Mouse (Mus musculus) layer of hippocampus, adult 2 months (tissue): ENCODE data around the gene Vps8. TPM values are rescaled to one million over a fixed set of nuclear protein-coding genes. Genes with fewer than 3 reads are reported as not detected.

ENCODE experiments used
- DNase-seq, 2 experiments: peaks; one replicate each; pipeline ENCODE4 v3.0.0; 2022; ENCODE audit warnings: low spot score in 2 of 2
- H3K27ac ChIP-seq: fragments of 200-600 bp; 2 replicates; pipeline ENCODE4 v1.8.1; 2022
- H3K4me3 ChIP-seq: fragments of 200-600 bp; 2 replicates; pipeline ENCODE4 v1.8.1; 2022; ENCODE audit warnings: mild to moderate bottlenecking
- CTCF ChIP-seq: fragments of 200-600 bp; conservative IDR thresholded peaks from 2 replicates; pipeline ENCODE4 v1.8.1; 2022; ENCODE audit warnings: antibody characterized with exemption, mild to moderate bottlenecking, moderate library complexity
- total RNA-seq, 2 experiments: library from RNA; stranded (reverse); gene quantifications; 2 replicates each; pipeline ENCODE4 v1.2.3; 2021

Gene Vps8
- total RNA-seq, 2 experiments from 2014 or later: 55.1 to 55.9 TPM

- no peak overlapping the region for H3K27ac ChIP-seq
- no peak for DNase-seq
- no peak overlapping the region for H3K4me3 ChIP-seq
- TF ChIP-seq CTCF: no peak
Observed at GRCm38 (mm10) chr16:21499656-21500055, 76.7 kb downstream of the Vps8 start.

GRCm38 (mm10) chr16:21518833-21519232 lies 95.9 kb downstream of the Vps8 start:
- Histone ChIP-seq H3K27ac (no peak overlapping the region), H3K4me3 (no peak overlapping the region)
- TF ChIP-seq CTCF: no peak
- no peak for DNase-seq

- H3K27ac ChIP-seq: peak overlapping the region; percentile 63
- no peak overlapping the region for H3K4me3 ChIP-seq
- no peak for TF ChIP-seq CTCF
- no peak for DNase-seq
Observed at GRCm38 (mm10) chr16:21519785-21520184, 96.9 kb downstream of the Vps8 start.

- no peak for TF ChIP-seq CTCF
- peak in 1 of 2 experiments; percentile 29 for DNase-seq
- no peak overlapping the region for H3K4me3 ChIP-seq
- H3K27ac ChIP-seq: no peak overlapping the region
Observed at GRCm38 (mm10) chr16:21523738-21524137, 100.8 kb downstream of the Vps8 start.

DNA sequence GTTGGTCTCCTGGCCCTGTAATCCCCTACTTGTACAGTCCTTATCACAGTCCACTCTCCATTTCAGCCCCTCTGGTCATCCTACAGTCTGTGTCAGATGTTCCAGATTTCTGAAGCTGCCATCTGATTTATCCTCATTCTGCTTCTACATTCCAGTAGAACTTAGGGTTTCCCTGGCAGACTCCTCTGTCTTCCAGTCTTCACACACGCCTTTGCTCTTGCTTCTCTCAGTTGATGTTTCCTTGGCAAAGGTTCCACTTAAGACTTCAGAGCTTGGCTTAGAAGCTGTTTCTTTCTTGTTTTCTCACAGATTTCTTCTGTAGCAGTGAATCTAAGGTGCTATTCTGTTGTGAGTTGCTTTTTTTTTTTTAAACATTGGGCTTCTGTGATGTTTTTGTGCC lies 102.5 kb downstream of the Vps8 start:
- no peak overlapping the region for H3K4me3 ChIP-seq
- TF ChIP-seq CTCF: no peak
- no peak for DNase-seq
- no peak overlapping the region for H3K27ac ChIP-seq

- Histone ChIP-seq H3K27ac (no peak overlapping the region), H3K4me3 (no peak overlapping the region)
- no peak for DNase-seq
- TF ChIP-seq CTCF: no peak
Observed at GRCm38 (mm10) chr16:21527271-21528007, 104.5 kb downstream of the Vps8 start.

DNA sequence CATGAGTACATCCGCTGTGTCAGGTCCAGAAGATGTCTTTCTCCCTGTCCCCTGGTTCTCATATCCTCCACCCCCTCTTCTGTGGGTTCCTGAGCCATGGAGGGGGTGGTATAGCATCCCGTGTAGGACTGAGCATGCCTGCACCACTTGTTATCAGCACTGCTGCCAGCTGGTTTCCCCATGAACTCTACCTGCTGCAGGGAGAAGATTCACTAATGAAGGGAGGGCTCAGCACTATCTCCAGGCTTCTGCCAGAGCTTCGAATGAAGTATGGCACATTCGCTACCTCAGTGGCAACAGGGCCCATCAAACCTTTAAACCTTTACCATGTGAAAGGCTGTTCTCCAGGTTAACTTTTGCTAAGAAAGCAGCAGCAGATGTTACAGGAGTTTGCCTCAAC lies 110.6 kb downstream of the Vps8 start:
- no peak overlapping the region for H3K27ac ChIP-seq
- no peak for DNase-seq
- H3K4me3 ChIP-seq: no peak overlapping the region
- no peak for TF ChIP-seq CTCF

DNA sequence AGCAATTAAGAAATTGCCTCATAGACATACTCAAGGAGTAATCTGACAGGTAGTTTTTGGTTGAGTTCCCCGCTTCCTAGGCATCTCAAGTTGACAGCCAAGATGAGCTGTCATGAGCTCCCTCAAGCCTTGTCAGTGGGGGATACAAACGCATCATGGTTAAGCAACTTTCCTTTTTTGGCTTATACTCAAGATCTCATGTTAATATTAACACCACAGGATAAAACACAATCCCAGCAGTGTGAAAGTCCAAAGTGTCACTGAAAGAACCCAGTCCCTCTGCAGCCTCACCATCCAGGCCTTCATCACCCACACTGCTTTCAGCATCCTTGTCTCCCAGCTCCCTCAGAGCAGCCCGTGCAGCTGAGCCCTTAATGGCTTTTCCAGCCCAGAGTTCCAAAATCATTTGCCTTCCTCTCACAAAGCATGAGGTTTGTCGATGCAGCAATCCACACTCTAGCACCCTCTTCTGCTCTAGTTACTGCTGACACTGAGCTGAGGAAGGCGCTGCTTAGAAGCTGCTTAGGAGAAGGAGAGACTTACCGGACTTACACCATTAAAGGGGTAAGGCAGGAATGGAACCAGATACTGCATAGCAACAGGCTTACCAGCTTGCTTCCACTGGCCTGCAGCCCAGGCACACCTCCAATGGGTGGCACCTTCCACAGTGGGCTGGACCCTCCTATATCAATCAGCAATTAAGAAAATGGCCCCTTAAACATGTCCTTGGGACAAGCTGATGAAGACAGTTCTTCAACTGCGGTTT lies 113.5 kb downstream of the Vps8 start:
- no peak for TF ChIP-seq CTCF
- H3K4me3 ChIP-seq: no peak overlapping the region
- no peak for DNase-seq
- H3K27ac ChIP-seq: no peak overlapping the region

DNA sequence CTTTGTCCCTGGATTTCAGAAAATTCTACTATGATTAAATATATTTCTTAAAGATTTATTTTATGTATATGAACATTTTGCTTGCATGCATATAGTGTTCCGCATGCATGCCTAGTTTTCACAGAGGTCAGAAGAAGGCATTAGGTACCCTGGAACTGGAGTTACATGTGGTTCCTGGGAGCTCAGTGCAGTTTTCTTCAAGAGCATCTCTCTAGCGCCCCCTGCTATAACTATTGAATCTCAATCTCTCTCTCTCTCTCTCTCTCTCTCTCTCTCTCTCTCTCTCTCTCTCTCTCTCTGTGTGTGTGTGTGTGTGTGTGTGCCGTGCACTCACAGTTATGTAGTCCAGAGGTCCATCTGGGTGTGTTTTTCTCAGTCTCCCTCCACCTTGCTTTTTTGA lies 114.4 kb downstream of the Vps8 start:
- no peak for DNase-seq
- H3K4me3 ChIP-seq: no peak overlapping the region
- TF ChIP-seq CTCF: peak; percentile 53
- H3K27ac ChIP-seq: no peak overlapping the region

- Histone ChIP-seq H3K27ac (no peak overlapping the region), H3K4me3 (no peak overlapping the region)
- peak; percentile 60 for TF ChIP-seq CTCF
- DNase-seq: no peak
Observed at GRCm38 (mm10) chr16:21538889-21539288, 116.0 kb downstream of the Vps8 start.

- H3K4me3 ChIP-seq: no peak overlapping the region
- no peak for TF ChIP-seq CTCF
- peak in 1 of 2 experiments; percentile 27 for DNase-seq
- H3K27ac ChIP-seq: no peak overlapping the region
Observed at GRCm38 (mm10) chr16:21542559-21542958, 119.6 kb downstream of the Vps8 start.

- no peak overlapping the region for H3K4me3 ChIP-seq
- no peak for TF ChIP-seq CTCF
- no peak overlapping the region for H3K27ac ChIP-seq
- DNase-seq: no peak
Observed at GRCm38 (mm10) chr16:21547446-21547845, 124.5 kb downstream of the Vps8 start.

GRCm38 (mm10) chr16:21549751-21550150 lies 126.8 kb downstream of the Vps8 start:
- no peak overlapping the region for H3K27ac ChIP-seq
- no peak overlapping the region for H3K4me3 ChIP-seq
- no peak for TF ChIP-seq CTCF
- DNase-seq: no peak

- no peak for TF ChIP-seq CTCF
- no peak overlapping the region for H3K27ac ChIP-seq
- DNase-seq: no peak
Observed at GRCm38 (mm10) chr16:21550453-21550852, 127.5 kb downstream of the Vps8 start.

More at GRCm38 (mm10) chr16:21550453-21550852, 127.5 kb downstream of the Vps8 start:
- H3K4me3 ChIP-seq: no peak overlapping the region
